Mouse (Mus musculus) heart, postnatal 0 days (tissue): Measurements from ENCODE around the gene Vkorc1. TPM values are rescaled to one million over a fixed set of nuclear protein-coding genes. Genes with fewer than 3 reads are reported as not detected.

Source experiments
- ATAC-seq: fragments of 200-750 bp; cut with Nextera tagmentation; 2 replicates; pipeline ENCODE4 v1.8.0; 2017; ENCODE audit warnings: low read depth, moderate number of reproducible peaks, moderate library complexity; ENCODE audit not compliant: insufficient read depth
- DNase-seq: peaks from one replicate; pipeline ENCODE4 v3.0.0-alpha.2; 2016; ENCODE audit warnings: low spot score
- H3K27ac ChIP-seq: fragments of 300-500 bp; sonication (generic); 2 replicates; pipeline ENCODE4 v1.5.1; 2014; ENCODE audit warnings: low read depth, mild to moderate bottlenecking
- H3K27me3 ChIP-seq: fragments of 300-500 bp; sonication (generic); 2 replicates; pipeline ENCODE4 v1.6.1; 2014; ENCODE audit warnings: low read length, mixed read lengths; ENCODE audit not compliant: control insufficient read depth, insufficient read depth
- H3K36me3 ChIP-seq: fragments of 300-500 bp; sonication (generic); replicated peaks from 2 replicates; pipeline ENCODE4 v1.6.1; 2014; ENCODE audit warnings: low read length, mixed read lengths; ENCODE audit not compliant: control insufficient read depth, insufficient read depth
- H3K4me1 ChIP-seq: fragments of 300-500 bp; sonication (generic); 2 replicates; pipeline ENCODE4 v1.6.1; 2014; ENCODE audit warnings: antibody characterized with exemption; ENCODE audit not compliant: control insufficient read depth, insufficient read depth
- H3K4me2 ChIP-seq: fragments of 300-500 bp; sonication (generic); 2 replicates; pipeline ENCODE4 v1.6.1; 2014; ENCODE audit warnings: low read depth, mild to moderate bottlenecking, low read length, moderate library complexity
- H3K4me3 ChIP-seq: fragments of 300-500 bp; sonication (generic); 2 replicates; pipeline ENCODE4 v1.5.1; 2014; ENCODE audit warnings: low read depth, low read length
- H3K9ac ChIP-seq: fragments of 300-500 bp; sonication (generic); replicated peaks from 2 replicates; pipeline ENCODE4 v1.6.1; 2014; ENCODE audit warnings: low read depth, low read length, mixed read lengths
- H3K9me3 ChIP-seq: fragments of 300-500 bp; sonication (generic); replicated peaks from 2 replicates; pipeline ENCODE4 v1.6.1; 2016; ENCODE audit warnings: low read length; ENCODE audit not compliant: control insufficient read depth
- CTCF ChIP-seq: IDR thresholded peaks from 2 replicates; pipeline ENCODE4 v1.5.1; 2016; ENCODE audit warnings: antibody characterized with exemption, control low read depth, low read depth
- EP300 ChIP-seq: IDR thresholded peaks from 2 replicates; pipeline ENCODE4 v1.6.1; 2016; ENCODE audit warnings: antibody characterized with exemption, low read depth
- WGBS: fragments of 180-500 bp; shearing (Covaris S2); extraction: QIAGEN DNeasy Blood & Tissue Kit; methylation state at CpG from one replicate; pipeline ENCODE4 v1.1.7; 2014; 5-methylcytosine and 5-hydroxymethylcytosine counted together
- polyA plus RNA-seq: library from polyadenylated mRNA; unstranded; fragments of >200 nt; fragmentation: Nextera tagmentation; extraction: Ambion mirVana; gene quantifications from 2 replicates; pipeline ENCODE4 v1.2.1, GENCODE M21; 2015
- total RNA-seq: library from RNA; depleted of rRNA; stranded (reverse); fragments of >200 nt; gene quantifications from 2 replicates; pipeline ENCODE4 v1.2.3, GENCODE M21; 2014; ENCODE audit warnings: low replicate concordance

Vkorc1 gene
- total and polyA plus RNA-seq, 2 experiments from 2014 or later = 59.1 to 70.4 TPM

DNA sequence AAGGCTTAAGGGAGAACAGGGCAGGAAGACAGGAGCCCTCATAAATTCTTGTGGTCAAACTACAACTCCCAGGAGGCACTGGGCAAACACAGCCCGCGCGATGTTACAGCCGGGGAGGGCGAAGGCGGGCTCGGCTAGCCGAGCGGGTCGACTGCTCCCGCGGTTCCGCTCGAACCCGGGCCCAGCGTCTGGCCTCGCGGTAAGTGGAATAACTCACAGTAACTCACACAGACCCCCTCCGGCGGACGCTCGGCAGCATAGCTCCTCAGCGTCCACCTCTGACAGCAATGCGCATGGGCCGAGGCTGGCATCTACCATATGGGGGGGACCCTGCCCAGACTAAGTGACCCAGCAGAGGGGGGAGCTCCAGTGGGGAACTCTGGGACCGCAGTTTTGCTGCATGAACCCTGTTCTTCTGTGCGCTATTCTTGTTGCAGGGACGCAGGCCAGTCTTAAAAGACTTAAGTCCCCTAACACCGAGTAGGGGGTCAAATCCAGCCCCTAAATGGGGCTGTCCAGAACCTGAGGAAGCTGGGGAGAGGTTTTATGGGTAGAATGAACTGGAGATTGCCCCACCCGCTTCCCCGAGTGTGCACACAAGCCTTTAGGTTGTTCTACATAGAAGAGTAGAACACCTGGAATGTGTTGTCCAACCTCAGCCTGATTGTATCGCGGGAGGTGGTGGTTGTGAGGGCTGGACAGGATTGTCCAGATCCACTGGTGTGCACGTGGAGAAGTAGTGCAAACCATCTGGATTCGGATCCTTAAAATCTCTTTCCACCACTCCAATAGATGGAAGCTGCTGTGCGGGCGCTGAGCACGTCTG, 8.8 kb upstream of the Vkorc1 start, which contains the start of gene Bckdk:
TSS of gene Bckdk (plus strand) at position 112 of the 826 bp plus-strand sequence.
- WGBS = 7% methylated on average over 38 of the region's 38 CpGs
- TF ChIP-seq CTCF (peak; percentile 9; the same call in 1 of the 2 replicates), EP300 (no peak)
- Histone ChIP-seq H3K9ac (peak within 1 kb of the TSS; percentile 90), H3K4me3 (peak within 1 kb of the TSS; percentile 82), H3K4me2 (peak within 1 kb of the TSS; percentile 74), H3K27me3 (no peaks in the 10 kb centered on the region), H3K4me1 (peaks cover 7% of the 10 kb centered on the region; the same call in 1 of the 2 replicates), H3K36me3 (peaks cover 41% of the 10 kb centered on the region), H3K27ac (peak within 1 kb of the TSS; percentile 77), H3K9me3 (no peaks in the 10 kb centered on the region)
- DNase-seq = peak; percentile 76
- peak; percentile 90 for ATAC-seq

DNA sequence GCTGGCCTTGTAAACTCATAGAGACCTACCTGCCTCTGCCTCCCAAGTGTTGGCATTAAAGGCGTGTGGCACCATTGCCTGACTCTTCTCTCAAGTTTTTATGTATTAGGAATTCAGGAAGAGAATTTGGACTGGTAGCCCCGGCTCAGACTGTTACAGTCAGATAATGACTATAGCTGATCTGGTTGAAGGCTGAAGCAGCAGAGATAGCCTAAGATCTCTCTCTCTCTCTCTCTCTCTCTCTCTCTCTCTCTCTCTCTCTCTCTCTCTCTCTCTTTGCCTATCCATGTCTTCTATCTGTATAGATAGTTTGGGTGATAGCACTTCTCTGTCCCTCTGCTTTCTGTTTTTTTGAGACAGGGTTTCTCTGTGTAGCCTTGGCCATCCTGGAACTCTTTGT, 6.4 kb upstream of the Vkorc1 start:
- Histone ChIP-seq H3K9me3 (no peaks in the 10 kb centered on the region), H3K36me3 (peaks cover 17% of the 10 kb centered on the region), H3K27ac (no peak overlapping the region), H3K4me1 (peaks cover 7% of the 10 kb centered on the region), H3K4me3 (no peak overlapping the region), H3K4me2 (no peak overlapping the region), H3K9ac (no peak overlapping the region), H3K27me3 (no peaks in the 10 kb centered on the region)
- 70% methylated on average over 2 of the region's 2 CpGs for WGBS
- ATAC-seq (no peak), DNase-seq (no peak)
- TF ChIP-seq CTCF (no peak), EP300 (no peak)

DNA sequence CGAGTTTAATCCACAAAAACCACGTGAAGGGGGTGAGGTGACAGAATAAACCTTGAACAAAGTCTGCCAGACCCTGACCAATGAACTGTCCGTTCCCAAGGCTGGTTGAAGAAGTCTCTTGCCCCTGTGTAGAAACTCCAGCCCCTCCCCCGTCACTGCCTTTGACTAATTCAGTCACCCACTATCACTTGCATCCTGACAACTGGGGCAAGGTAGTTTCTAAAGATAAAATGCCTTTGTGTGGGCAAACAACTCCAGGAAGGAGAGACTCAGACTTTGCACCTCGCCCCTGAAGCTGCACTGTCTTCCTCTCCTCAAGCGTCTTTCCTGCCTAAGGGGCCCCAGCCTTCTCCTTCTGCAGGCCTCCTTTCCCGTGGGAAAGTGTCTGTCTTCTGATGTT, 4.6 kb upstream of the Vkorc1 start:
- no peak overlapping the region for H3K27ac ChIP-seq
- peaks cover 7% of the 10 kb centered on the region for H3K4me1 ChIP-seq
- H3K36me3 ChIP-seq = no peaks in the 10 kb centered on the region
- ATAC-seq = no peak
- no peak overlapping the region for H3K4me3 ChIP-seq
- H3K9me3 ChIP-seq = no peaks in the 10 kb centered on the region
- DNase-seq = no peak
- no peak overlapping the region for H3K9ac ChIP-seq
- 26% methylated on average over 7 of the region's 7 CpGs for WGBS
- no peaks in the 10 kb centered on the region for H3K27me3 ChIP-seq
- no peak overlapping the region for H3K4me2 ChIP-seq
- TF ChIP-seq EP300 = no peak

DNA sequence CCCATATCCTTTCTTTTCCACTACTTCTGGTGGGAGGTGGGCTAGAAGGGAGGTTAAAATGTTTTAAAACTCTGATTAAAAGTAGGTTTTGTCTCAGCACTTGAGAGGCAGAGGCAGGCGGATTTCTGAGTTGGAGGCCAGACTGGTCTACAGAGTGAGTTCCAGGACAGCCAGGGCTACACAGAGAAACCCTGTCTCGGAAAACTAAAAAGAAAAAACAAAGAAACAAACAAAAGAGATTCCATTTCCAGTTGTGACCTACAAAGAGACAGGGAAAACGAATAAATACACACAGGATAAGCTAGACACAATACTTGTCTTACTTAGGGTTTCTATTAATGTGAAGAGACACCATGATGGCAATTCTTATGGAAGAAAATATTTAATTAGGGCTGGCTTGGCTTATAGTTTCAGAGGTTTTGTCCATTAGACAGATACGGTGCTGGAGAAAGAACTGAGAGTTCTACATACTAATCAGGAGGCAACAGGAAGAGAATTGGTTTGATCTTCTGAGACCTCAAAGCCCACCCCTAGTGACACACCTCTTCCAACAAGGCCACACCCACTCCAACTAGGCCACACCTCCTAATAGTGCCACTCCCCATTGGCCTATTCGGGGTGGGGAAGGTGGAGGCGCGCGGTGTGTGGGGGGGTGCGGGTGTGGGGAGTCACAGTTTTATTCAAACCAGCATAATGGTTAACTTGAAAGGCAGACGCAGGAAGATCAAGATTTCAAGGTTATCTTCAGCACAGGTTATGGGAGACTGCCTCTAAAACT, 3.0 kb upstream of the Vkorc1 start:
- H3K27me3 ChIP-seq = no peaks in the 10 kb centered on the region
- H3K4me2 ChIP-seq = no peak overlapping the region
- H3K27ac ChIP-seq = no peak overlapping the region
- TF ChIP-seq CTCF = no peak
- no peak for TF ChIP-seq EP300
- no peaks in the 10 kb centered on the region for H3K36me3 ChIP-seq
- H3K9me3 ChIP-seq = no peaks in the 10 kb centered on the region
- WGBS = 34% methylated on average over 10 of the region's 10 CpGs
- DNase-seq = no peak
- H3K4me1 ChIP-seq = peaks cover 6% of the 10 kb centered on the region
- H3K4me3 ChIP-seq = no peak overlapping the region
- no peak for ATAC-seq
- no peak overlapping the region for H3K9ac ChIP-seq

DNA sequence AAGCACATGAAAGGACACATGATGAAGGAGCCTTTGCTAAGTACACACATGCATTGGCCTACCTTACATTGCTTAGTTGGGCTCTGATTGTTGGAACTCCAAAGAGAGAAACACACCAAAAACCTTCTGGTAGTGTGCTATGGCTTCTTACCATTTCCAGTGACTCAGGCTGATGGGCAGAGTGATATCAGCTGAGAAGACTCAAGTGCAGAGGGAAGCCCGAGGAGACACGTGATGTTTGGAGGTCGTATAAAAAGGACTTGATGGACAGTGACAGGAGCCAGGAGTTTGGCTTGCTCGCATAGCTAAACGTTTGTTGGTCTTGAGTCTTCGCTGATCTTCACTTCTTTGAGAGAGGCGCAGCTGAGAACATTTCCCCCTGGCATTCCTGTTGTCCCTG, 2.1 kb upstream of the Vkorc1 start:
- no peaks in the 10 kb centered on the region for H3K9me3 ChIP-seq
- no peaks in the 10 kb centered on the region for H3K27me3 ChIP-seq
- 85% methylated on average over 7 of the region's 7 CpGs for WGBS

More for the DNA sequence above, 2.1 kb upstream of the Vkorc1 start:
- Histone ChIP-seq H3K4me1 (peaks cover 6% of the 10 kb centered on the region), H3K4me3 (no peak overlapping the region), H3K4me2 (no peak overlapping the region), H3K36me3 (peaks cover 7% of the 10 kb centered on the region), H3K9ac (no peak overlapping the region), H3K27ac (no peak overlapping the region)
- TF ChIP-seq EP300 = no peak
- TF ChIP-seq CTCF = no peak
- ATAC-seq (no peak), DNase-seq (no peak)
